Mouse (Mus musculus) embryonic fibroblast, embryonic 13.5 days (primary cell): ENCODE measurements around the gene Foxs1.

Experiments
- CTCF ChIP-seq: IDR thresholded peaks from 2 replicates; pipeline ENCODE4 v1.5.1; 2011; ENCODE audit warnings: mild to moderate bottlenecking, control low read depth, low read length, moderate library complexity, borderline replicate concordance; ENCODE audit not compliant: insufficient read depth
- POLR2A ChIP-seq: IDR thresholded peaks from 2 replicates; pipeline ENCODE4 v1.6.1; 2011; ENCODE audit warnings: low read depth, mild to moderate bottlenecking, control low read depth, low read length, moderate library complexity

DNA sequence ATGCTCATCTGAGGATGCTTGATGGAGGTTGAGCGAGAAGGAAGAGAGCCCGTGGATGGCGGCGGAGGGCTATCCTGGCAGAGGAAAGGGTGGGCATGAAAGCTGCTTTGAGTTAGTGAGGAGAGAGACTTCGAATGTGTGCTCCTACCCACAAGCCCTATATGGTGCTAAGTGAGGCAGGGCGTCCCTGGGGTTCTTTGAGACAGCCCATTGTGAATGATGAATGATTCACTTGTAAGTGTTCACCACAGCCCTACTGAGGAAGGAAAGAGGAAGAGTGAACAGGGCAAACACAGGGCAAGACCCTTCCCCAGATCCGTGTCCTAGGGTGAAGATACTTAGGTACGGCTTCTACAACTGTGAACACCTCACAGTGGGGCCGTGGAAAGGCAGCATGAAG lies 6.1 kb downstream of the Foxs1 start:
- TF ChIP-seq CTCF, result no peak
- no peak for TF ChIP-seq POLR2A
